Mouse (Mus musculus) heart, embryonic 14.5 days (tissue): ENCODE data around the gene Dnm1l. TPM values are rescaled to one million over a fixed set of nuclear protein-coding genes. Genes with fewer than 3 reads are reported as not detected.

Experiments
- polyA plus RNA-seq: library from polyadenylated mRNA; unstranded; fragments of >200 nt; fragmentation: Nextera tagmentation; extraction: Ambion mirVana; gene quantifications from 2 replicates; pipeline ENCODE4 v1.2.1, GENCODE M21; 2014

Dnm1l gene
- polyA plus RNA-seq, 1 experiment from 2014 or later = 68.4 TPM

Other genes starting within 250 kb of the Dnm1l start
- gene Pkp2, start 145.6 kb downstream of the Dnm1l start, polyA plus RNA-seq = 157 and 162 TPM in 2 replicates
- gene Yars2, start 56.0 kb downstream of the Dnm1l start, polyA plus RNA-seq = 43.4 and 44.3 TPM in 2 replicates
- gene Fgd4, start 241.6 kb upstream of the Dnm1l start, polyA plus RNA-seq = 14.9 and 15.7 TPM in 2 replicates